Mouse (Mus musculus) neural tube, embryonic 10.5 days (tissue): ENCODE results near the gene Tsen54.
"Not testable (repeated sequence)": the region's sequence is repeated elsewhere in the genome, so short reads cannot be mapped to it uniquely, and the experiment has no call there.

Source experiments
- DNase-seq: peaks from one replicate; pipeline ENCODE4 v3.0.0-alpha.2; 2017; ENCODE audit warnings: low spot score; ENCODE audit errors: extremely low spot score

Gene Tsen54

GRCm38 (mm10) chr11:115829036-115829435 is 14.5 kb downstream of the Tsen54 start:
- DNase-seq: no peak

- peak; percentile 36 for DNase-seq
Observed at GRCm38 (mm10) chr11:115830550-115831325, 16.2 kb downstream of the Tsen54 start.

DNA sequence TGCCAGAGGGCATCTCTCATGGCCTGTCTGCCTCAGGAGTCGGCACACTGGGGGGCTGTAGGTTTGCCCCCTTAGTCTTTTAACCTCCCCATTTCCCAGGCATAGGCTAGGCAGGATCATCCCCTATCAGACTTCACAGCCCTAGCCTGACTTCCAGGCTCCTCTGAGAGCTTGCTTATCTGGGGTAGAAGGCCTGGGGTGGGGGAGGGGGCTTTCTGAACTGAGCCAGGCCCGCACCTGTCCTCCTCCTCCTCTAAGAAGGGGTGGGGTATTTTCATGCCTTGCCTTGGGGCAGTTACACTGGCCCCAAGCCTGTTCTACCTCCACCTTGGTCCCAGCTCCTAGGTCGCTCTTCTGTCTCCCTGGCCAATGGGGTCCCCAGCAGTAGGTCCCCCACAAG is 17.0 kb downstream of the Tsen54 start:
- no peak for DNase-seq

DNA sequence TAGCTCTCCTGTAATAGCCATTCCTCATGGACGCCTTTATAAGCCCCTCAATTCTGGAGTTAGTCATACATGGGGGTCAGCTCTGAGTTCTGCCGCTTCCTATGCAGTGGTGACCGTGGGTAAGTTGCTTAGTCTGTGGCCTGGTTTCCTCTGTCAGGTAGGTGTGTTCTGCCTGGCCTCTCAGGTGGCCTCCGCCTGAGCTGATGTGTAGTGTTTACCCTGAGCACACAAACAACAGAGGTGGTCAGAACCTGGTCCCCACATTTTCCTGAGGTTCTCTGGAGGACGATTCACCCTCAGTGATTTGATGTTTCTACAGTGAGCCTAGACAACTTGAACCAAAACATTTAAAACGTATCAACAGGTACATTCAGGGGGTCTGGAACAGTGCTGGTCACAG is 17.5 kb downstream of the Tsen54 start:
- peak; percentile 24 for DNase-seq

DNA sequence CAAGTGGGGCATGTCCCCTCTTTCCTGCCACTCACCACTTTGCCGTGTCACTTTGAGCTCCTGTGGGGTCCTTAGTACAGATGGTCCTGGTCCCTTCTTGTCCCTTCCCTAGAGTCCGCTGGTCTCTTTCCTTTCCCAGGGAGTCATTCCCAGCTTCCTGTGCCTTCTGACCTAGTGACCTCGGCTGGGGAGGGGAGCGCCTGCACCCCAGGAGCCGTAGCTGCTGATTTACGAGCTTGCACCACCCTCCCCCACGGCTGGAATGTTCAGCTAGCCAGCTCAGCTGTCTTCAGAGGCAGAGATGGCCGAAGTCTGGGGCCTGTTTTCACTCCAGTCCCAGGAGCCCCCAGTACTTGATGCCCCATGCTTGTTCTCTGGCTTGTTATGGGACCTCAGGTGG is 18.0 kb downstream of the Tsen54 start:
- DNase-seq: peak; percentile 81

GRCm38 (mm10) chr11:115833021-115833513 is 18.5 kb downstream of the Tsen54 start:
- peak; percentile 58 for DNase-seq

DNA sequence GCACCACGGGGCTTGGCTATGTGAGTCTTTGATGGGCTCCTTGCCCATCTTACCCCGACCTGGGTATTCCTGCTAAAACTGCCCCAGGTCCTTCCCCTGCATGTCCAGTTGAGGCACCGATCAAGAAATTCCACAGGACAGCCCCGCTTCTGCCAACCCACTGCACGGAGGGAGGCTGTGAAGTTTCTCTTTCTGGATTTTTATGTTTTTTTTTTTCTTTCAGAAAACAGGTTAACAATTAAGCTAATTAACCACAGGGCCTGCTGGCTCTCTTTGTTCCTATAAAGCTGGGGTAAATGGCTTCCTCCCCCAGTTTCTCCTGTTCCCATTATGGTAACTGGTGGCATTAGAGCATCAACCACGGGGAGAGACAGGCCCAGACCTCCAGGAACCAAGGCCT is 19.5 kb downstream of the Tsen54 start:
- DNase-seq: no peak

DNA sequence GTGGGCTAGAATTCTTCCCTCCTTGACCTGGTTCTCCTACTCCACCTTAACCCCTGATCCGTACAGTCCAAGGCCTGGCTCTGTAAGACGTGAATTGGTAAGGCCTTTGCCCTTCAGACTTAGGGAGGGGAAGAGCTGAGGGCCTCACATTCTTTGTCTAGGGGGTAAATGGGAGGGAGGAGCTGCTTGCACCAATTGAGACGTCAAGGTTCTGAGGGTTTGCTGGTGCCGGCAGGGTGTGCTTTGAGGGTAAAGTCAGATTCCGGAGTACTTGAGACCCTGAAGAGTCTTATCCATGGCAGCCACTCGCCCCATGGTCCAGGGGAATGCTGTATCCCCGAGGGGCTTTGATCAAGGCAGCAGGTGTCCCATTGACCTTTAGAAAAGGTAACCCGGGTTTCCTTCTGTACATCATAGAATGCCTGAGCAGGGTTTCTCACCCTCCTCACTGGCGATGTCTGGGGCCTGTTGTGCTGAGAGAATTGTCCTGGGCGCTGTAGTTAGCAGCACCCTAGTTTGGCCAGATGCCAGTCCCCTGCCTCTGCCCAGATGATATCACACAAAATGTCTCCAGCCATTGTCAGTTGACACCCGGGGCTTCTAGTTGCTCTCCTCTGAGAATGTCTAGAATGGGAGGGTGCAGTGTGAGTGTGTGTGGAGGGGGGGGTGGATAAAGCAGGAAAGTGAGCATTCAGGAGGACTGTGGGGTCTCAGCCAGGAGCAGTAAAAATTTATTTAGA is 22.3 kb downstream of the Tsen54 start:
- DNase-seq: no peak

- DNase-seq: no peak
Observed at GRCm38 (mm10) chr11:115837606-115838345, 23.3 kb downstream of the Tsen54 start.

DNA sequence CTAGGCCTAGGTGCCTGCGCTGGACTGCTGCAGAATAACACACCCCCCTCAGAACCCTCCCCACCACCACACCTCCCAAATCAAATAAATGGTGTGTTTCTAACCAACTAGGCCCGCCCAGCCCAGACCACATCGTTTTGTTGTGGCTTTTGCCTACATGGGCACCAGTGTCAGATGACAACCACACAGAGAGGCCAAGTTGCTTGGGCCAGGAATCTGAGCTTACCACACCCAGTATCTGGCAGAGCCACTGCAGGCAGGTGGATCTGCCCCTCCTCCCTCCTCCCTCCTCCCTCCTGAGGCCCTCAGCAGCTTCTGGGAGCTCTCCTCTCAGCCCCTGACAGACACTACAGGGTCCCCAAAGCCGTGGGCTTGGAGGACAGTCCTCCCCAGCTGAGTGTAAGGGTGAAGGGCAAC is 24.4 kb downstream of the Tsen54 start:
- no peak for DNase-seq

DNA sequence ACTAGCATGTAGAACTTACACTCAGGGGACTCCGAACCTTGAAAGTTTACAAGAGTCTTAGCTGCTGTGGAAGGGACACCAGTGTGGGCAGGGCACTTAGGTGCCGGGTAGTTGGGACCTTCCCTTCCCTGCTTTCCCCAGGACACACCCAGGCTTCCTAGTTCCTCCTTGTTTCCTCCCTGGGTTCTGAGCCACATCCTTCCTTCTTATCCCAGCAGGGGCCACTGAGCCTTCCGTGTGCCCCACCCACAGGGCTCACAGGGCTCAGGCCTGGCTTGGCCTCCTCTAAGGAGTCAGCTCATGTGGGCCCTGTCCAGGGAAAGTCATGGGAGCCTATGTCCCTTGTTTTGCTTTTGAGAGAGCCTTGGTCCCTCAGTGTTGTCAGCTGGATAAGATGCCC is 25.2 kb downstream of the Tsen54 start:
- DNase-seq: no peak

DNA sequence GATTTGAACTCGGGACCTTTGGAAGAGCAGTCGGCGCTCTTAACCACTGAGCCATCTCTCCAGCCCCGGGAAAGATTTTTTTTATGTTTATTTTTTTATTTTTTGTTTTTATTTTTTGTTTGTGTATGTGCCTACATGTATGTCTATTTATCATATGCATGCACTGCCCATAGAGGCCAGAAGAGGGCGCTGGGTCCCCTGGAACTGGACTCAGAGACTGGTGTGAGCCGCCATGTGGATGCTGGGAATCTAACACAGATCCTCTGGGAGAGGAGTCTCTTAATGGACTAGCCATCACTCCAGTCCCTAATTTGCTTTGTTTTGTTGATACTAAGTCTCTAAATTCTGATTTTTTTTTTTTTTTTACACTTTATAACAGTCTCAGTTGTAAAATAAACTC is 26.5 kb downstream of the Tsen54 start:
- no peak for DNase-seq

GRCm38 (mm10) chr11:115841961-115842550 is 27.5 kb downstream of the Tsen54 start:
- no peak for DNase-seq

DNA sequence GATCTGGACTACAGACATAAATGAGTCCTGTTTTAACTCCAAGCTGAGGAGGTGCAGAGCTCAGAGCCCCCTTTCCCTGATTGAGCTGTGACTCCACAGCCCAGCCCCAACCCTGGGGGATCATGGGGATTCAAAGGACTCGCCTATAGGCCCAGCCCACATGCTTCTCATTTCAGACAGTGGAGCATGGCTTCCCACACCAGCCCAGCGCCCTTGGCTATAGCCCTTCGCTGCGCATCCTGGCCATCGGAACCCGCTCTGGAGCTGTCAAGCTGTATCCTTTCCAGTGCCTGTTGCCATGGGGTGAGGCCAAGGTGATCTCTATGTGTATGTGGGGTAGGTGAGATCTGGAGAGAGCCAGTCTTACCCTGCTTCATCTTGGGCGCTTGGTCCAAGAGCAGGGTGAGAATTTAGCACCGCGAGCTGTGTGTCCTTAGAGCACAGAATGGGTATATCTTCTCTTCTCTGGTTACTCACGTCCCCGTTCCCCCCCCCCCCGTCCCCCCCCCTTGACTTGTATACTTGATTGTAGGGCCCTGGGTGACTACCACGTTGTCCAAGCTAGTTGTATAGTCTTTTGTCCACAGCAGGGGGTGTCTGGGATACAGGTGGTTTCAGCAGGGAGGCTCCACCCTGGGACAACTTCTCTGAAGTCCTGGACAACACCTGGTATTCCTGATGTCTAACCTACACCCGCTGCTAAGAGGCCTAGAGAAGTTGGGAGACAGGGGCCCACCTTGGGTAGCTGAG is 28.8 kb downstream of the Tsen54 start:
- no peak for DNase-seq

- DNase-seq: no peak
Observed at GRCm38 (mm10) chr11:115843891-115844239, 29.3 kb downstream of the Tsen54 start.

DNA sequence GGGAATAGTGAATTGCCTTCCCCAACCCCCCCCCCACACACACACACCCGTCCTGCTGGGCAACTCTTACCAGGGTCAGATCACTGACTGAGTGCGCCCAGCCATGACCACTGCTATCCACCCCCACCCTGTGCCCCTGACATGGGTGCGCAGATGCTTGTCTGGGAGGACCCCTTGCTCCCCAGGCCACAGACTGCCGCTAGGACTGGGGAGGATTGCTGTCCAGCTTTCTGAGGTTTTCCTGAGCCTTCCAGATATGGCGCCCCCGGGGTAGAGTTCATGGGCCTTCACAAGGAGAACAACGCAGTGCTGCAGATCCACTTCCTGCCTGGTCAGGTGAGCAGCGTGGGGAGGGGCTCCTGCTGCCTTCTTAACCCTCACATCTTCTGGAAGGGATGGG is 29.7 kb downstream of the Tsen54 start:
- DNase-seq: no peak

DNA sequence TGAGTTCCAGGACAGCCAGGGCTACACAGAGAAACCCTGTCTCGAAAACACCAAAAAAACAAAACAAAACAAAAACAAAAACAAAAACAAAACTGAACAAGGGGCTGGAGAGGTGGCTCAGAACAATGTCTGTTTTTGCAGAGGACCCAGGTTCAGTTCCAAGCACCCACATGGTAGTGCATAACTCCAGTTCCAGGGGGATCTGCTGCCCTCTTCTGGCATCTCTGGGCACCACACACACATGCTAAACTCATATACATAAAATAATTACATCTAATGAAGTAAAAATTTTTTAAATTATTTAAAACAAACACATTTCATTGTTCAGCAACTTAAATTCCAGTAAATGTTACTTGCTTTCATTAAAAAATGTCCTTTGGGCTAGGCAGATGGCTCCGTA is 31.3 kb downstream of the Tsen54 start:
- DNase-seq: no peak

DNA sequence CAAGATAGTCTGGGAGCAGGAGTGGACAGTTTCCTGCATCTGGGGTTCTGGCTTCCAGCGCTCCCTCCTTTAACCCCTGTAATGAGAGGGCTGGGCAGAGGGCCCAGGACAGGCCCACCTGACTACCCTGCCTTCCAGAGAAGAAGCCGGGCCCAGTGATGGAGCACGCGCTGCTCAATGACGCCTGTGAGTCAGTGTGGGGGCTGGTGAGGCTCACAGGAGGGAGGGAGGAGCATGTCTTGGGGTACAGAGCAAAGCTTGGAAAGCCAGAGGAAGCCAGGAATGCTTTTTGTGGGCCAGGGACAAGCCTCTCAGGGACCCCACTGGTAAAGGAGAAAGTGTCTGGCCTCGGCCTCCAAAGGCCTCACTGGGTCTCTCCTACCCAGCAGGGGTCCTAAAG is 40.1 kb downstream of the Tsen54 start:
- DNase-seq: no peak

- not testable (repeated sequence) for DNase-seq
Observed at GRCm38 (mm10) chr11:115857146-115857545, 42.6 kb downstream of the Tsen54 start.

GRCm38 (mm10) chr11:115857936-115858335 is 43.4 kb downstream of the Tsen54 start:
- DNase-seq: no peak

GRCm38 (mm10) chr11:115858354-115858753 is 43.8 kb downstream of the Tsen54 start, which contains the start of gene Myo15b:
Gene Myo15b (plus strand): TSS chr11:115858406.
- DNase-seq: peak; percentile 49
